Mouse (Mus musculus) stomach, embryonic 16.5 days (tissue): ENCODE results near the gene Tmem184c. TPM values are rescaled to one million over a fixed set of nuclear protein-coding genes. Genes with fewer than 3 reads are reported as not detected.

Source experiments
- ATAC-seq: fragments of 200-750 bp; cut with Nextera tagmentation; 2 replicates; pipeline ENCODE4 v1.8.0; 2017; ENCODE audit warnings: moderate number of reproducible peaks, moderate TSS enrichment; ENCODE audit not compliant: insufficient read depth, low FRiP score
- H3K27ac ChIP-seq: fragments of 300-500 bp; sonication (generic); 2 replicates; pipeline ENCODE4 v1.5.1; 2014; ENCODE audit warnings: low read length
- H3K27me3 ChIP-seq: fragments of 300-500 bp; sonication (generic); 2 replicates; pipeline ENCODE4 v1.6.1; 2014; ENCODE audit warnings: low read length, control low read depth, mixed read lengths; ENCODE audit not compliant: control insufficient read depth, insufficient read depth
- H3K36me3 ChIP-seq: fragments of 300-500 bp; sonication (generic); 2 replicates; pipeline ENCODE4 v1.6.1; 2014; ENCODE audit warnings: low read length; ENCODE audit not compliant: control insufficient read depth, insufficient read depth
- H3K4me1 ChIP-seq: fragments of 300-500 bp; sonication (generic); 2 replicates; pipeline ENCODE4 v1.6.1; 2014; ENCODE audit warnings: low read length, control low read depth, mixed read lengths; ENCODE audit not compliant: control insufficient read depth, insufficient read depth
- H3K4me2 ChIP-seq: fragments of 300-500 bp; sonication (generic); 2 replicates; pipeline ENCODE4 v1.6.1; 2014; ENCODE audit warnings: low read depth, low read length, mixed read lengths
- H3K4me3 ChIP-seq: fragments of 300-500 bp; sonication (generic); replicated peaks from 2 replicates; pipeline ENCODE4 v1.5.1; 2014; ENCODE audit warnings: mild to moderate bottlenecking, low read length
- H3K9ac ChIP-seq: fragments of 300-500 bp; sonication (generic); 2 replicates; pipeline ENCODE4 v1.6.1; 2014; ENCODE audit warnings: low read length
- H3K9me3 ChIP-seq: fragments of 300-500 bp; sonication (generic); replicated peaks from 2 replicates; pipeline ENCODE4 v1.6.1; 2016; ENCODE audit warnings: low read length, control low read depth; ENCODE audit not compliant: control insufficient read depth
- WGBS: fragments of 180-500 bp; shearing (Covaris S2); extraction: QIAGEN DNeasy Blood & Tissue Kit; methylation state at CpG from one replicate; pipeline ENCODE4 v1.1.7; 2014; 5-methylcytosine and 5-hydroxymethylcytosine counted together
- polyA plus RNA-seq: library from polyadenylated mRNA; unstranded; fragments of >200 nt; fragmentation: Nextera tagmentation; extraction: Ambion mirVana; gene quantifications from 2 replicates; pipeline ENCODE4 v1.2.1, GENCODE M21; 2015

The Tmem184c gene
- polyA plus RNA-seq, 1 experiment from 2014 or later: 26.4 TPM

GRCm38 (mm10) chr8:77629858-77630537 lies 19.5 kb upstream of the Tmem184c start:
- Histone ChIP-seq H3K27me3 (no peaks in the 10 kb centered on the region), H3K4me2 (no peak overlapping the region), H3K9me3 (no peaks in the 10 kb centered on the region), H3K4me1 (0 out of 2 replicates have a peak, but pooled peaks cover 3% of the 10 kb centered on the region), H3K4me3 (no peak overlapping the region), H3K9ac (no peak overlapping the region), H3K27ac (no peak overlapping the region), H3K36me3 (no peaks in the 10 kb centered on the region)
- ATAC-seq: peak; percentile 83
- WGBS: 15% methylated on average over 15 of the region's 15 CpGs

- Histone ChIP-seq H3K4me1 (no peaks in the 10 kb centered on the region), H3K4me3 (no peak overlapping the region), H3K27ac (no peak overlapping the region), H3K27me3 (no peaks in the 10 kb centered on the region), H3K9me3 (no peaks in the 10 kb centered on the region), H3K4me2 (no peak overlapping the region), H3K36me3 (no peaks in the 10 kb centered on the region), H3K9ac (no peak overlapping the region)
- 89% methylated on average over 7 of the region's 7 CpGs for whole genome bisulfite sequencing
- no peak for ATAC-seq
Measured at GRCm38 (mm10) chr8:77623677-77624209, 13.2 kb upstream of the Tmem184c start.

GRCm38 (mm10) chr8:77617916-77618315 lies 7.4 kb upstream of the Tmem184c start:
- H3K4me3 ChIP-seq: no peak overlapping the region
- H3K4me1 ChIP-seq: 0 out of 2 replicates have a peak, but pooled peaks cover 8% of the 10 kb centered on the region
- ATAC-seq: no peak
- H3K9ac ChIP-seq: no peak overlapping the region
- no peaks in the 10 kb centered on the region for H3K9me3 ChIP-seq
- H3K36me3 ChIP-seq: no peaks in the 10 kb centered on the region
- 28% methylated on average over 2 of the region's 2 CpGs for WGBS
- H3K27me3 ChIP-seq: no peaks in the 10 kb centered on the region
- H3K4me2 ChIP-seq: no peak overlapping the region
- no peak overlapping the region for H3K27ac ChIP-seq

GRCm38 (mm10) chr8:77609621-77610020 lies 877 bp downstream of the Tmem184c start:
- no peak for ATAC-seq
- peak overlapping the region; percentile 88 for H3K4me2 ChIP-seq
- no peaks in the 10 kb centered on the region for H3K36me3 ChIP-seq
- H3K9me3 ChIP-seq: no peaks in the 10 kb centered on the region
- peak overlapping the region; percentile 73 for H3K9ac ChIP-seq
- no peaks in the 10 kb centered on the region for H3K27me3 ChIP-seq
- WGBS: 12% methylated on average over 7 of the region's 7 CpGs
- no peak overlapping the region for H3K27ac ChIP-seq
- peaks cover 2% of the 10 kb centered on the region; the same call in 1 of the 2 replicates for H3K4me1 ChIP-seq
- peak overlapping the region; percentile 72 for H3K4me3 ChIP-seq

- no peak for ATAC-seq
- Histone ChIP-seq H3K36me3 (0 out of 2 replicates have a peak, but pooled peaks cover 7% of the 10 kb centered on the region), H3K4me3 (no peak overlapping the region), H3K9ac (no peak overlapping the region), H3K27ac (no peak overlapping the region), H3K9me3 (no peaks in the 10 kb centered on the region), H3K27me3 (no peaks in the 10 kb centered on the region), H3K4me2 (no peak overlapping the region), H3K4me1 (no peaks in the 10 kb centered on the region)
- WGBS: 84% methylated on average over 4 of the region's 4 CpGs
Measured at GRCm38 (mm10) chr8:77584174-77584573, 26.3 kb downstream of the Tmem184c start.

- Histone ChIP-seq H3K4me1 (no peaks in the 10 kb centered on the region), H3K36me3 (0 out of 2 replicates have a peak, but pooled peaks cover 7% of the 10 kb centered on the region), H3K9me3 (no peaks in the 10 kb centered on the region), H3K27me3 (no peaks in the 10 kb centered on the region), H3K4me2 (no peak overlapping the region), H3K27ac (no peak overlapping the region), H3K4me3 (no peak overlapping the region), H3K9ac (no peak overlapping the region)
- 87% methylated on average over 7 of the region's 7 CpGs for WGBS
- no peak for ATAC-seq
Measured at GRCm38 (mm10) chr8:77577674-77578073, 32.8 kb downstream of the Tmem184c start.

- H3K4me1 ChIP-seq: no peaks in the 10 kb centered on the region
- ATAC-seq: no peak
Measured at GRCm38 (mm10) chr8:77574229-77574628, 36.3 kb downstream of the Tmem184c start.

GRCm38 (mm10) chr8:77561441-77561840 lies 49.1 kb downstream of the Tmem184c start:
- H3K4me3 ChIP-seq: no peak overlapping the region
- H3K9ac ChIP-seq: no peak overlapping the region
- no peak for ATAC-seq
- no peak overlapping the region for H3K4me2 ChIP-seq
- no peaks in the 10 kb centered on the region for H3K4me1 ChIP-seq
- H3K27me3 ChIP-seq: no peaks in the 10 kb centered on the region
- 73% methylated on average over 3 of the region's 3 CpGs for WGBS
- peaks cover 23% of the 10 kb centered on the region for H3K36me3 ChIP-seq
- H3K27ac ChIP-seq: no peak overlapping the region
- H3K9me3 ChIP-seq: no peaks in the 10 kb centered on the region

More at GRCm38 (mm10) chr8:77574229-77574628, 36.3 kb downstream of the Tmem184c start:
- Histone ChIP-seq H3K4me2 (no peak overlapping the region), H3K27ac (no peak overlapping the region), H3K4me3 (no peak overlapping the region), H3K36me3 (peaks cover 3% of the 10 kb centered on the region; the same call in 1 of the 2 replicates), H3K9me3 (no peaks in the 10 kb centered on the region), H3K27me3 (no peaks in the 10 kb centered on the region), H3K9ac (no peak overlapping the region)
- WGBS: 88% methylated on average over 5 of the region's 5 CpGs

- no peak overlapping the region for H3K9ac ChIP-seq
- no peak overlapping the region for H3K4me3 ChIP-seq
- 0 out of 2 replicates have a peak, but pooled peaks cover 5% of the 10 kb centered on the region for H3K4me1 ChIP-seq
- H3K36me3 ChIP-seq: peaks cover 18% of the 10 kb centered on the region; the same call in 1 of the 2 replicates
- ATAC-seq: no peak
- no peak overlapping the region for H3K27ac ChIP-seq
- no peaks in the 10 kb centered on the region for H3K27me3 ChIP-seq
- WGBS: 95% methylated on average over 3 of the region's 3 CpGs
- no peaks in the 10 kb centered on the region; the same call in 1 of the 2 replicates for H3K9me3 ChIP-seq
- H3K4me2 ChIP-seq: no peak overlapping the region
Measured at GRCm38 (mm10) chr8:77552491-77552890, 58.0 kb downstream of the Tmem184c start.
